Mouse (Mus musculus): ENCODE measurements around the gene Cd27. TPM values are rescaled to one million over a fixed set of nuclear protein-coding genes. Genes with fewer than 3 reads are reported as not detected.

The Cd27 gene
- polyA plus RNA-seq, 1 experiment from 2014 or later: 1.4 TPM

GRCm38 (mm10) chr6:125222146-125222545 is 14.7 kb downstream of the Cd27 start:
- Histone ChIP-seq H3K27ac (no peak overlapping the region), H3K9ac (no peak overlapping the region), H3K36me3 (no peaks in the 10 kb centered on the region), H3K27me3 (replicated peaks) (no peaks in the 10 kb centered on the region), H3K4me1 (replicated peaks) (no peaks in the 10 kb centered on the region), H3K4me3 (replicated peaks) (no peak overlapping the region), H3K4me2 (replicated peaks) (no peak overlapping the region), H3K9me3 (no peaks in the 10 kb centered on the region)
- 62% methylated on average over 2 of the region's 2 CpGs for WGBS
- no peak for ATAC-seq

- WGBS: 92% methylated on average over 20 of the region's 20 CpGs
- Histone ChIP-seq H3K9me3 (no peaks in the 10 kb centered on the region), H3K27ac (no peak overlapping the region), H3K9ac (no peak overlapping the region), H3K4me1 (replicated peaks) (0 out of 2 replicates have a peak, but pooled peaks cover 3% of the 10 kb centered on the region), H3K4me3 (replicated peaks) (no peak overlapping the region), H3K27me3 (replicated peaks) (no peaks in the 10 kb centered on the region), H3K36me3 (no peaks in the 10 kb centered on the region), H3K4me2 (replicated peaks) (no peak overlapping the region)
- ATAC-seq: no peak
Observed at GRCm38 (mm10) chr6:125221115-125221745, 15.6 kb downstream of the Cd27 start.

- no peaks in the 10 kb centered on the region for H3K27me3 ChIP-seq (replicated peaks)
- H3K4me3 ChIP-seq (replicated peaks): no peak overlapping the region
- H3K27ac ChIP-seq: no peak overlapping the region
- no peaks in the 10 kb centered on the region for H3K36me3 ChIP-seq
- ATAC-seq: no peak
- H3K4me1 ChIP-seq (replicated peaks): 0 out of 2 replicates have a peak, but pooled peaks cover 3% of the 10 kb centered on the region
- 73% methylated on average over 4 of the region's 4 CpGs for WGBS
- H3K9ac ChIP-seq: no peak overlapping the region
- H3K4me2 ChIP-seq (replicated peaks): no peak overlapping the region
- no peaks in the 10 kb centered on the region for H3K9me3 ChIP-seq
Observed at GRCm38 (mm10) chr6:125218963-125219362, 17.8 kb downstream of the Cd27 start.

GRCm38 (mm10) chr6:125217899-125218298 is 18.9 kb downstream of the Cd27 start:
- Histone ChIP-seq H3K9me3 (no peaks in the 10 kb centered on the region), H3K9ac (no peak overlapping the region), H3K36me3 (no peaks in the 10 kb centered on the region), H3K4me2 (replicated peaks) (no peak overlapping the region), H3K4me3 (replicated peaks) (no peak overlapping the region), H3K4me1 (replicated peaks) (0 out of 2 replicates have a peak, but pooled peaks cover 3% of the 10 kb centered on the region), H3K27me3 (replicated peaks) (0 out of 2 replicates have a peak, but pooled peaks cover 3% of the 10 kb centered on the region), H3K27ac (no peak overlapping the region)
- no peak for ATAC-seq
- 86% methylated on average over 11 of the region's 11 CpGs for WGBS

GRCm38 (mm10) chr6:125216898-125217297 is 19.9 kb downstream of the Cd27 start:
- Histone ChIP-seq H3K36me3 (no peaks in the 10 kb centered on the region), H3K27ac (no peak overlapping the region), H3K4me2 (replicated peaks) (no peak overlapping the region), H3K4me3 (replicated peaks) (no peak overlapping the region), H3K9ac (no peak overlapping the region), H3K4me1 (replicated peaks) (0 out of 2 replicates have a peak, but pooled peaks cover 3% of the 10 kb centered on the region), H3K9me3 (no peaks in the 10 kb centered on the region), H3K27me3 (replicated peaks) (0 out of 2 replicates have a peak, but pooled peaks cover 3% of the 10 kb centered on the region)
- 80% methylated on average over 2 of the region's 2 CpGs for WGBS
- no peak for ATAC-seq

GRCm38 (mm10) chr6:125215148-125215954 is 21.5 kb downstream of the Cd27 start, which contains the start of gene Vamp1:
TSS of gene Vamp1 (plus strand) at chr6:125215551.
- peak; percentile 99 for ATAC-seq
- Histone ChIP-seq H3K4me2 (replicated peaks) (peak within 1 kb of the TSS; percentile 92), H3K27ac (peak within 1 kb of the TSS; percentile 71), H3K9me3 (no peaks in the 10 kb centered on the region), H3K4me1 (replicated peaks) (0 out of 2 replicates have a peak, but pooled peaks cover 3% of the 10 kb centered on the region), H3K4me3 (replicated peaks) (peak within 1 kb of the TSS; percentile 73), H3K9ac (peak within 1 kb of the TSS; percentile 79), H3K36me3 (no peaks in the 10 kb centered on the region), H3K27me3 (replicated peaks) (0 out of 2 replicates have a peak, but pooled peaks cover 3% of the 10 kb centered on the region)
- WGBS: under 1% methylated on average over 48 of the region's 48 CpGs

GRCm38 (mm10) chr6:125213715-125214114 is 23.1 kb downstream of the Cd27 start:
- H3K9ac ChIP-seq: no peak overlapping the region
- 0 out of 2 replicates have a peak, but pooled peaks cover 3% of the 10 kb centered on the region for H3K4me1 ChIP-seq (replicated peaks)
- 0 out of 2 replicates have a peak, but pooled peaks cover 3% of the 10 kb centered on the region for H3K27me3 ChIP-seq (replicated peaks)
- no peak for ATAC-seq
- H3K9me3 ChIP-seq: no peaks in the 10 kb centered on the region
- no peak overlapping the region for H3K4me2 ChIP-seq (replicated peaks)
- no peaks in the 10 kb centered on the region for H3K36me3 ChIP-seq
- no peak overlapping the region for H3K27ac ChIP-seq
- no peak overlapping the region for H3K4me3 ChIP-seq (replicated peaks)
- 78% methylated on average over 6 of the region's 6 CpGs for WGBS

GRCm38 (mm10) chr6:125213129-125213528 is 23.7 kb downstream of the Cd27 start:
- H3K4me3 ChIP-seq (replicated peaks): no peak overlapping the region
- ATAC-seq: no peak
- H3K27ac ChIP-seq: no peak overlapping the region
- H3K9me3 ChIP-seq: no peaks in the 10 kb centered on the region
- no peak overlapping the region for H3K4me2 ChIP-seq (replicated peaks)
- H3K4me1 ChIP-seq (replicated peaks): 0 out of 2 replicates have a peak, but pooled peaks cover 3% of the 10 kb centered on the region
- H3K27me3 ChIP-seq (replicated peaks): 0 out of 2 replicates have a peak, but pooled peaks cover 3% of the 10 kb centered on the region
- WGBS: 70% methylated on average over 6 of the region's 6 CpGs
- H3K9ac ChIP-seq: no peak overlapping the region
- H3K36me3 ChIP-seq: no peaks in the 10 kb centered on the region

GRCm38 (mm10) chr6:125212621-125213020 is 24.2 kb downstream of the Cd27 start:
- Histone ChIP-seq H3K27ac (no peak overlapping the region), H3K27me3 (replicated peaks) (0 out of 2 replicates have a peak, but pooled peaks cover 3% of the 10 kb centered on the region), H3K9me3 (no peaks in the 10 kb centered on the region), H3K4me2 (replicated peaks) (no peak overlapping the region), H3K4me3 (replicated peaks) (no peak overlapping the region), H3K36me3 (no peaks in the 10 kb centered on the region), H3K9ac (no peak overlapping the region), H3K4me1 (replicated peaks) (0 out of 2 replicates have a peak, but pooled peaks cover 3% of the 10 kb centered on the region)
- 35% methylated on average over 2 of the region's 2 CpGs for WGBS
- ATAC-seq: no peak

GRCm38 (mm10) chr6:125210436-125210835 is 26.4 kb downstream of the Cd27 start:
- Histone ChIP-seq H3K9me3 (no peaks in the 10 kb centered on the region), H3K4me2 (replicated peaks) (no peak overlapping the region), H3K4me3 (replicated peaks) (no peak overlapping the region), H3K4me1 (replicated peaks) (no peaks in the 10 kb centered on the region), H3K9ac (no peak overlapping the region), H3K27ac (no peak overlapping the region), H3K36me3 (no peaks in the 10 kb centered on the region), H3K27me3 (replicated peaks) (0 out of 2 replicates have a peak, but pooled peaks cover 3% of the 10 kb centered on the region)
- WGBS: 81% methylated on average over 1 of the region's 1 CpGs
- ATAC-seq: no peak

GRCm38 (mm10) chr6:125197166-125197565 is 39.6 kb downstream of the Cd27 start:
- H3K27me3 ChIP-seq (replicated peaks): no peaks in the 10 kb centered on the region
- no peak overlapping the region for H3K27ac ChIP-seq
- H3K4me2 ChIP-seq (replicated peaks): no peak overlapping the region
- no peak for ATAC-seq
- no peaks in the 10 kb centered on the region for H3K9me3 ChIP-seq
- no peak overlapping the region for H3K9ac ChIP-seq
- WGBS: 83% methylated on average over 5 of the region's 5 CpGs
- H3K4me1 ChIP-seq (replicated peaks): no peaks in the 10 kb centered on the region; the same call in 1 of the 2 replicates
- H3K36me3 ChIP-seq: no peaks in the 10 kb centered on the region
- H3K4me3 ChIP-seq (replicated peaks): no peak overlapping the region

GRCm38 (mm10) chr6:125196301-125196700 is 40.5 kb downstream of the Cd27 start:
- H3K27ac ChIP-seq: no peak overlapping the region
- no peak overlapping the region for H3K4me2 ChIP-seq (replicated peaks)
- no peak overlapping the region for H3K4me3 ChIP-seq (replicated peaks)
- H3K36me3 ChIP-seq: no peaks in the 10 kb centered on the region
- no peaks in the 10 kb centered on the region for H3K9me3 ChIP-seq
- WGBS: 80% methylated on average over 3 of the region's 3 CpGs
- H3K9ac ChIP-seq: no peak overlapping the region
- ATAC-seq: no peak
- no peaks in the 10 kb centered on the region; the same call in 1 of the 2 replicates for H3K4me1 ChIP-seq (replicated peaks)
- H3K27me3 ChIP-seq (replicated peaks): no peaks in the 10 kb centered on the region
